Mouse (Mus musculus) testis, adult 2 months (tissue): ENCODE data around the gene Sema3d. TPM values are rescaled to one million over a fixed set of nuclear protein-coding genes. Genes with fewer than 3 reads are reported as not detected.

Source experiments
- H3K27ac ChIP-seq: fragments of 200-500 bp; 2 replicates; pipeline ENCODE4 v1.5.1; 2012; ENCODE audit warnings: low read depth, low read length; ENCODE audit not compliant: control insufficient read depth, insufficient read depth
- H3K27me3 ChIP-seq: fragments of 200-500 bp; 2 replicates; pipeline ENCODE4 v1.6.1; 2012; ENCODE audit warnings: mild to moderate bottlenecking, low read length, moderate library complexity; ENCODE audit not compliant: control insufficient read depth, insufficient read depth
- H3K36me3 ChIP-seq: fragments of 200-500 bp; 2 replicates; pipeline ENCODE4 v1.6.1; 2012; ENCODE audit warnings: mild to moderate bottlenecking, low read length; ENCODE audit not compliant: control insufficient read depth, insufficient read depth
- H3K4me1 ChIP-seq: fragments of 200-500 bp; 2 replicates; pipeline ENCODE4 v1.6.1; 2012; ENCODE audit warnings: low read length; ENCODE audit not compliant: control insufficient read depth, insufficient read depth
- H3K4me3 ChIP-seq: fragments of 200-500 bp; 2 replicates; pipeline ENCODE4 v1.5.1; 2012; ENCODE audit warnings: low read depth, mild to moderate bottlenecking, low read length, moderate library complexity, mixed read lengths; ENCODE audit not compliant: control insufficient read depth
- CTCF ChIP-seq: fragments of 200-500 bp; IDR thresholded peaks from 2 replicates; pipeline ENCODE4 v1.5.1; 2012; ENCODE audit warnings: low read depth, mild to moderate bottlenecking, inconsistent platforms, low read length, moderate library complexity; ENCODE audit not compliant: control insufficient read depth, insufficient read depth, insufficient replicate concordance
- POLR2A ChIP-seq: fragments of 200-500 bp; IDR thresholded peaks from 2 replicates; pipeline ENCODE4 v1.6.1; 2012; ENCODE audit warnings: low read depth, mild to moderate bottlenecking, inconsistent platforms, low read length, moderate library complexity; ENCODE audit not compliant: control insufficient read depth
- polyA plus RNA-seq: library from polyadenylated mRNA; depleted of rRNA; stranded (reverse); fragments of >200 nt; gene quantifications from 2 replicates; pipeline ENCODE4 v1.2.3, GENCODE M21; 2012

The Sema3d gene
- polyA plus RNA-seq, 1 experiment = 0.16 TPM

- Histone ChIP-seq H3K4me3 (no peak overlapping the region), H3K27ac (no peak overlapping the region), H3K36me3 (no peaks in the 10 kb centered on the region), H3K4me1 (no peaks in the 10 kb centered on the region), H3K27me3 (no peaks in the 10 kb centered on the region)
- TF ChIP-seq CTCF (no peak), POLR2A (no peak)
Measured at GRCm38 (mm10) chr5:12467568-12468336, 84.6 kb downstream of the Sema3d start.

GRCm38 (mm10) chr5:12474904-12475638 is 91.9 kb downstream of the Sema3d start:
- Histone ChIP-seq H3K27ac (no peak overlapping the region), H3K27me3 (no peaks in the 10 kb centered on the region), H3K4me3 (no peak overlapping the region), H3K36me3 (no peaks in the 10 kb centered on the region), H3K4me1 (no peaks in the 10 kb centered on the region)
- TF ChIP-seq POLR2A (no peak), CTCF (no peak)

GRCm38 (mm10) chr5:12475639-12475916 is 92.4 kb downstream of the Sema3d start:
- TF ChIP-seq POLR2A = no peak
- TF ChIP-seq CTCF = no peak
- H3K4me3 ChIP-seq = no peak overlapping the region
- H3K27me3 ChIP-seq = no peaks in the 10 kb centered on the region
- no peak overlapping the region for H3K27ac ChIP-seq
- no peaks in the 10 kb centered on the region for H3K4me1 ChIP-seq
- H3K36me3 ChIP-seq = no peaks in the 10 kb centered on the region

- Histone ChIP-seq H3K27ac (no peak overlapping the region), H3K36me3 (no peaks in the 10 kb centered on the region), H3K4me1 (no peaks in the 10 kb centered on the region), H3K27me3 (no peaks in the 10 kb centered on the region), H3K4me3 (no peak overlapping the region)
- TF ChIP-seq POLR2A (no peak), CTCF (no peak)
Measured at GRCm38 (mm10) chr5:12487926-12488325, 104.7 kb downstream of the Sema3d start.

- Histone ChIP-seq H3K27ac (no peak overlapping the region), H3K27me3 (no peaks in the 10 kb centered on the region), H3K36me3 (no peaks in the 10 kb centered on the region), H3K4me1 (no peaks in the 10 kb centered on the region), H3K4me3 (no peak overlapping the region)
- TF ChIP-seq CTCF = no peak
- no peak for TF ChIP-seq POLR2A
Measured at GRCm38 (mm10) chr5:12491704-12492103, 108.5 kb downstream of the Sema3d start.

- Histone ChIP-seq H3K27me3 (no peaks in the 10 kb centered on the region), H3K4me3 (no peak overlapping the region), H3K4me1 (no peaks in the 10 kb centered on the region), H3K27ac (no peak overlapping the region), H3K36me3 (no peaks in the 10 kb centered on the region)
- TF ChIP-seq CTCF (no peak), POLR2A (no peak)
Measured at GRCm38 (mm10) chr5:12498227-12498928, 115.2 kb downstream of the Sema3d start.

GRCm38 (mm10) chr5:12499037-12499436 is 115.9 kb downstream of the Sema3d start:
- Histone ChIP-seq H3K4me3 (no peak overlapping the region), H3K27ac (no peak overlapping the region), H3K36me3 (no peaks in the 10 kb centered on the region), H3K27me3 (no peaks in the 10 kb centered on the region), H3K4me1 (no peaks in the 10 kb centered on the region)
- TF ChIP-seq CTCF (no peak), POLR2A (no peak)
